8 mouse cellular contexts compared by ENCODE assay signal in genomic region chr12:110416244-110416643, GRCm38 (mm10). TPM values are rescaled to one million over a fixed set of nuclear protein-coding genes. Genes with fewer than 3 reads are reported as not detected.
A peak's percentile ranks its signal among the peaks of the same experiment; 100 is the strongest.
DNase-seq lines count a peak whose midpoint lies in the region; ATAC-seq and TF ChIP-seq lines count a peak whose summit lies in the region.

No protein-coding gene starts in this region.

- no peak for ATAC-seq in kidney, embryonic 14.5 days (ENCODE audit: low FRiP score, low TSS enrichment)
- no peak for ATAC-seq in G1E (ENCODE audit: extremely low read depth, insufficient number of reproducible peaks, low FRiP score, poor library complexity, severe bottlenecking)
- ATAC-seq in common myeloid progenitor, adult 5-6 weeks (replicated peaks; ENCODE audit: low read depth, poor library complexity, severe bottlenecking) = peak; percentile 42

- peaks cover 5% of the 10 kb centered on the region; the same call in 1 of the 2 replicates for H3K4me1 ChIP-seq in kidney, adult 2 months (ENCODE audit: control insufficient read depth, insufficient read depth, low read length)
- no peaks in the 10 kb centered on the region for H3K4me1 ChIP-seq in kidney, embryonic 14.5 days (ENCODE audit: control insufficient read depth, insufficient read depth, low read length)
- H3K4me1 ChIP-seq in G1E (ENCODE audit: insufficient read depth, low read depth, low read length) = peaks cover 32% of the 10 kb centered on the region

- no peak for TF ChIP-seq POLR2A in kidney, adult 2 months (IDR thresholded peaks at IDR 0.05; ENCODE audit: low read depth, low read length)

- no peak overlapping the region for H3K4me3 ChIP-seq in kidney, adult 2 months (ENCODE audit: insufficient read depth, low read depth, low read length)
- H3K4me3 ChIP-seq in kidney, embryonic 14.5 days (ENCODE audit: low read length) = no peak overlapping the region
- H3K4me3 ChIP-seq in G1E (ENCODE audit: low read depth, low read length) = no peak overlapping the region

- no peak overlapping the region for H3K27ac ChIP-seq in kidney, adult 2 months (ENCODE audit: insufficient read depth, low read depth, low read length)
- no peak overlapping the region for H3K27ac ChIP-seq in kidney, embryonic 14.5 days (ENCODE audit: low read depth, low read length)

- TF ChIP-seq CTCF in kidney, adult 2 months (conservative IDR thresholded peaks at IDR 0.05; ENCODE audit: insufficient read depth, insufficient read length, low read depth, low read length) = peak; percentile 39; the same call in 1 of the 2 replicates
- 0 out of 2 replicates have a peak, but pooled peaks have one; percentile 31 for TF ChIP-seq CTCF in G1E (IDR thresholded peaks at IDR 0.05; ENCODE audit: low read depth, low read length)

- no peaks in the 10 kb centered on the region for H3K36me3 ChIP-seq in kidney, adult 2 months (ENCODE audit: control insufficient read depth, insufficient read depth, low read length)
- no peaks in the 10 kb centered on the region for H3K36me3 ChIP-seq in kidney, embryonic 14.5 days (ENCODE audit: control insufficient read depth, insufficient read depth, low read length)
- H3K36me3 ChIP-seq in G1E (replicated peaks) = no peaks in the 10 kb centered on the region

- H3K27me3 ChIP-seq in kidney, adult 2 months (replicated peaks; ENCODE audit: control insufficient read depth, insufficient read depth, low read length) = no peaks in the 10 kb centered on the region
- H3K27me3 ChIP-seq in kidney, embryonic 14.5 days (ENCODE audit: control insufficient read depth, insufficient read depth, low read length) = no peaks in the 10 kb centered on the region
- peaks cover 9% of the 10 kb centered on the region for H3K27me3 ChIP-seq in G1E (ENCODE audit: insufficient read depth, low read length)

- H3K9ac ChIP-seq in kidney, embryonic 14.5 days (ENCODE audit: low read depth, low read length) = no peak overlapping the region

- H3K9me3 ChIP-seq in kidney, embryonic 14.5 days (ENCODE audit: control insufficient read depth, low read length) = no peaks in the 10 kb centered on the region
- no peaks in the 10 kb centered on the region for H3K9me3 ChIP-seq in G1E (replicated peaks)

- 33% methylated on average over 3 of the region's 3 CpGs for WGBS in kidney, adult 2 months
- 49% methylated on average over 3 of the region's 3 CpGs for WGBS in kidney, embryonic 14.5 days

- peak; percentile 24 for DNase-seq in kidney, adult 2 months
- no peak for DNase-seq in G1E (ENCODE audit: low spot score)
- DNase-seq in mesoderm, embryonic 11.5 days (ENCODE audit: low read depth, low spot score) = peak; percentile 34
- DNase-seq in layer of hippocampus, postnatal 14 days (ENCODE audit: low spot score in 2 of 2) = no peak
- no peak for DNase-seq in c-Kit-positive CD71-positive TER-119-positive erythroid progenitor cells, embryonic 14.5 days (ENCODE audit: low spot score)
- DNase-seq in frontal cortex, postnatal 36 days (ENCODE audit: low spot score in 2 of 2) = no peak

- H3K4me2 ChIP-seq in kidney, embryonic 14.5 days (replicated peaks; ENCODE audit: low read depth, low read length) = no peak overlapping the region

RNA-seq across cellular contexts. Expression of gene Ppp2r5c, which starts 30.7 kb away (rescaled TPM):
- polyA plus RNA-seq in kidney, adult 2 months (2012; rRNA removed) = 29.9 and 41.3 TPM in 2 replicates
- 114 and 160 TPM in 2 replicates for polyA plus RNA-seq in kidney, embryonic 14.5 days (2014; fragmentation: Nextera tagmentation; extraction: Ambion mirVana)
- total RNA-seq in G1E (2014; fragmentation: Nextera tagmentation) = 174 and 192 TPM in 2 replicates
- total RNA-seq in G1E (2017) = 262 and 282 TPM in 2 replicates
- polyA plus RNA-seq in G1E (2012) = 24.6 and 30.6 TPM in 2 replicates
- 222 and 243 TPM in 2 replicates for total RNA-seq in common myeloid progenitor, adult 5-6 weeks (2017)
- total RNA-seq in layer of hippocampus, postnatal 14 days (2021) = 100 to 1,000 TPM; 250 to 255 TPM

Comparison
In these comparisons a context has a peak if more than half of its experiments do, and no peak if none do; other contexts are left out.
1. DNase-seq: peak in kidney, adult 2 months (single experiment) and mesoderm, embryonic 11.5 days (single experiment); none in G1E (single experiment), layer of hippocampus, postnatal 14 days (0 of 2), c-Kit-positive CD71-positive TER-119-positive erythroid progenitor cells, embryonic 14.5 days (single experiment) and frontal cortex, postnatal 36 days (0 of 2).